Mouse (Mus musculus): Measurements from ENCODE around the gene Gm9857. TPM values are rescaled to one million over a fixed set of nuclear protein-coding genes. Genes with fewer than 3 reads are reported as not detected.
A peak's percentile ranks its signal among the peaks of the same experiment; 100 is the strongest.

Gene Gm9857
- polyA plus RNA-seq, 1 experiment from 2014 or later: not detected

GRCm38 (mm10) chr3:108938691-108939090 is 1.6 kb downstream of the Gm9857 start:
- no peak overlapping the region for H3K4me2 ChIP-seq (replicated peaks; ENCODE audit: low read depth)
- no peaks in the 10 kb centered on the region for H3K4me1 ChIP-seq (replicated peaks; ENCODE audit: control insufficient read depth, insufficient read depth, low read length)
- H3K9me3 ChIP-seq (ENCODE audit: control insufficient read depth): no peaks in the 10 kb centered on the region
- no peak for ATAC-seq
- no peak overlapping the region for H3K9ac ChIP-seq (ENCODE audit: low read depth, low read length)
- H3K4me3 ChIP-seq (ENCODE audit: low read depth, low read length): no peak overlapping the region
- H3K27me3 ChIP-seq (replicated peaks; ENCODE audit: control insufficient read depth, insufficient read depth, low read length): no peaks in the 10 kb centered on the region; the same call in 1 of the 2 replicates
- no peak for TF ChIP-seq CTCF (IDR thresholded peaks at IDR 0.05; ENCODE audit: low read depth)
- WGBS: 90% methylated on average over 5 of the region's 5 CpGs
- H3K36me3 ChIP-seq (ENCODE audit: control insufficient read depth, insufficient read depth): no peaks in the 10 kb centered on the region
- no peak overlapping the region for H3K27ac ChIP-seq (ENCODE audit: low read depth, low read length)

- 0 out of 2 replicates have a peak, but pooled peaks cover 3% of the 10 kb centered on the region for H3K9me3 ChIP-seq (ENCODE audit: control insufficient read depth)
- no peak overlapping the region for H3K4me2 ChIP-seq (replicated peaks; ENCODE audit: low read depth)
- WGBS: 93% methylated on average over 6 of the region's 6 CpGs
- H3K4me3 ChIP-seq (ENCODE audit: low read depth, low read length): no peak overlapping the region
- H3K36me3 ChIP-seq (ENCODE audit: control insufficient read depth, insufficient read depth): no peaks in the 10 kb centered on the region
- ATAC-seq: no peak
- H3K27me3 ChIP-seq (replicated peaks; ENCODE audit: control insufficient read depth, insufficient read depth, low read length): no peaks in the 10 kb centered on the region
- no peak for TF ChIP-seq CTCF (IDR thresholded peaks at IDR 0.05; ENCODE audit: low read depth)
- no peak overlapping the region for H3K9ac ChIP-seq (ENCODE audit: low read depth, low read length)
- H3K4me1 ChIP-seq (replicated peaks; ENCODE audit: control insufficient read depth, insufficient read depth, low read length): no peaks in the 10 kb centered on the region
- H3K27ac ChIP-seq (ENCODE audit: low read depth, low read length): no peak overlapping the region
Observed at GRCm38 (mm10) chr3:108933557-108933956, 6.7 kb downstream of the Gm9857 start.

- WGBS: 78% methylated on average over 1 of the region's 1 CpGs
- H3K27ac ChIP-seq (ENCODE audit: low read depth, low read length): no peak overlapping the region
- no peak overlapping the region for H3K4me2 ChIP-seq (replicated peaks; ENCODE audit: low read depth)
- H3K27me3 ChIP-seq (replicated peaks; ENCODE audit: control insufficient read depth, insufficient read depth, low read length): no peaks in the 10 kb centered on the region
- 0 out of 2 replicates have a peak, but pooled peaks cover 3% of the 10 kb centered on the region for H3K4me1 ChIP-seq (replicated peaks; ENCODE audit: control insufficient read depth, insufficient read depth, low read length)
- H3K4me3 ChIP-seq (ENCODE audit: low read depth, low read length): no peak overlapping the region
- no peak overlapping the region for H3K9ac ChIP-seq (ENCODE audit: low read depth, low read length)
- H3K9me3 ChIP-seq (ENCODE audit: control insufficient read depth): 0 out of 2 replicates have a peak, but pooled peaks cover 3% of the 10 kb centered on the region
- TF ChIP-seq CTCF (IDR thresholded peaks at IDR 0.05; ENCODE audit: low read depth): no peak
- H3K36me3 ChIP-seq (ENCODE audit: control insufficient read depth, insufficient read depth): no peaks in the 10 kb centered on the region
- ATAC-seq: no peak; the same call in 1 of the 2 replicates
Observed at GRCm38 (mm10) chr3:108926308-108926707, 13.9 kb downstream of the Gm9857 start.

GRCm38 (mm10) chr3:108925677-108926076 is 14.6 kb downstream of the Gm9857 start:
- Histone ChIP-seq H3K36me3 (ENCODE audit: control insufficient read depth, insufficient read depth) (no peaks in the 10 kb centered on the region), H3K9me3 (ENCODE audit: control insufficient read depth) (0 out of 2 replicates have a peak, but pooled peaks cover 3% of the 10 kb centered on the region), H3K27me3 (replicated peaks; ENCODE audit: control insufficient read depth, insufficient read depth, low read length) (no peaks in the 10 kb centered on the region), H3K4me3 (ENCODE audit: low read depth, low read length) (no peak overlapping the region), H3K9ac (ENCODE audit: low read depth, low read length) (no peak overlapping the region), H3K27ac (ENCODE audit: low read depth, low read length) (0 out of 2 replicates have a peak overlapping the region, but pooled peaks have one; percentile 28), H3K4me2 (replicated peaks; ENCODE audit: low read depth) (no peak overlapping the region), H3K4me1 (replicated peaks; ENCODE audit: control insufficient read depth, insufficient read depth, low read length) (0 out of 2 replicates have a peak, but pooled peaks cover 3% of the 10 kb centered on the region)
- ATAC-seq: peak; percentile 73
- TF ChIP-seq CTCF (IDR thresholded peaks at IDR 0.05; ENCODE audit: low read depth): no peak
- 46% methylated on average over 4 of the region's 4 CpGs for WGBS

- Histone ChIP-seq H3K4me1 (replicated peaks; ENCODE audit: control insufficient read depth, insufficient read depth, low read length) (0 out of 2 replicates have a peak, but pooled peaks cover 3% of the 10 kb centered on the region), H3K4me2 (replicated peaks; ENCODE audit: low read depth) (no peak overlapping the region), H3K9ac (ENCODE audit: low read depth, low read length) (no peak overlapping the region), H3K36me3 (ENCODE audit: control insufficient read depth, insufficient read depth) (no peaks in the 10 kb centered on the region), H3K27me3 (replicated peaks; ENCODE audit: control insufficient read depth, insufficient read depth, low read length) (no peaks in the 10 kb centered on the region), H3K9me3 (ENCODE audit: control insufficient read depth) (no peaks in the 10 kb centered on the region), H3K27ac (ENCODE audit: low read depth, low read length) (no peak overlapping the region), H3K4me3 (ENCODE audit: low read depth, low read length) (no peak overlapping the region)
- ATAC-seq: no peak
- no peak for TF ChIP-seq CTCF (IDR thresholded peaks at IDR 0.05; ENCODE audit: low read depth)
- WGBS: 75% methylated on average over 1 of the region's 1 CpGs
Observed at GRCm38 (mm10) chr3:108921822-108922221, 18.4 kb downstream of the Gm9857 start.

GRCm38 (mm10) chr3:108920442-108921070 is 19.7 kb downstream of the Gm9857 start:
- no peaks in the 10 kb centered on the region for H3K9me3 ChIP-seq (ENCODE audit: control insufficient read depth)
- H3K4me2 ChIP-seq (replicated peaks; ENCODE audit: low read depth): no peak overlapping the region
- no peak overlapping the region for H3K4me3 ChIP-seq (ENCODE audit: low read depth, low read length)
- WGBS: 53% methylated on average over 3 of the region's 3 CpGs
- H3K9ac ChIP-seq (ENCODE audit: low read depth, low read length): no peak overlapping the region
- TF ChIP-seq CTCF (IDR thresholded peaks at IDR 0.05; ENCODE audit: low read depth): no peak
- no peaks in the 10 kb centered on the region for H3K4me1 ChIP-seq (replicated peaks; ENCODE audit: control insufficient read depth, insufficient read depth, low read length)
- ATAC-seq: peak; percentile 78
- no peaks in the 10 kb centered on the region for H3K27me3 ChIP-seq (replicated peaks; ENCODE audit: control insufficient read depth, insufficient read depth, low read length)
- no peaks in the 10 kb centered on the region for H3K36me3 ChIP-seq (ENCODE audit: control insufficient read depth, insufficient read depth)
- H3K27ac ChIP-seq (ENCODE audit: low read depth, low read length): peak overlapping the region; percentile 60; the same call in 1 of the 2 replicates

Data from intestine, postnatal 0 days (tissue).